Mouse (Mus musculus) CH12.LX (cell line): Measurements from ENCODE around the gene Gcm1. TPM values are rescaled to one million over a fixed set of nuclear protein-coding genes. Genes with fewer than 3 reads are reported as not detected.

Experiments
- DNase-seq: peaks from one replicate; pipeline ENCODE4 v3.0.0-alpha.2; 2013; ENCODE audit errors: extremely low read depth
- H3K27ac ChIP-seq: 2 replicates; pipeline ENCODE4 v1.5.1; 2012; ENCODE audit warnings: low read depth, mild to moderate bottlenecking, control low read depth, moderate library complexity; ENCODE audit not compliant: insufficient read depth
- H3K27me3 ChIP-seq: replicated peaks from 2 replicates; pipeline ENCODE3; 2012; ENCODE audit warnings: inconsistent platforms
- H3K36me3 ChIP-seq, 2 experiments: replicated peaks in 1 of 2; 2 replicates each; pipeline versions ENCODE3 to v1.6.1; 2012; ENCODE audit warnings: inconsistent platforms in 1 of 2, low read length in 1 of 2, mild to moderate bottlenecking in 1 of 2, mixed read lengths in 1 of 2, moderate library complexity in 1 of 2; ENCODE audit not compliant: control insufficient read depth in 1 of 2, insufficient read depth in 1 of 2
- H3K4me1 ChIP-seq, 2 experiments: 2 replicates each; pipeline ENCODE4 v1.6.1; 2012; ENCODE audit warnings: inconsistent platforms in 1 of 2, moderate library complexity in 1 of 2; ENCODE audit not compliant: insufficient read depth in 2 of 2, control insufficient read depth in 1 of 2
- H3K4me2 ChIP-seq: 2 replicates; pipeline ENCODE4 v1.6.1; 2012; ENCODE audit warnings: low read depth, mild to moderate bottlenecking, control low read depth; ENCODE audit not compliant: poor library complexity, insufficient read depth, severe bottlenecking
- H3K4me3 ChIP-seq, 3 experiments: fragments of 150-350 bp in 1 of 3; sonication (generic) in 1 of 3; replicated peaks in 1 of 3; 2 replicates each; pipeline versions ENCODE3 to v1.5.1; 2011 to 2012; ENCODE audit warnings: low read depth in 2 of 3, low read length in 2 of 3, mild to moderate bottlenecking in 2 of 3, moderate library complexity in 2 of 3, control low read depth in 1 of 3, improper control_type of control experiment in 1 of 3, inconsistent platforms in 1 of 3, mixed read lengths in 1 of 3; ENCODE audit not compliant: poor library complexity in 1 of 3
- H3K79me2 ChIP-seq: replicated peaks from 2 replicates; pipeline ENCODE4 v1.6.1; 2012; ENCODE audit warnings: mild to moderate bottlenecking, moderate library complexity; ENCODE audit not compliant: control insufficient read depth, poor library complexity, insufficient read depth, severe bottlenecking; ENCODE audit errors: extremely low read depth
- H3K9ac ChIP-seq: 2 replicates; pipeline ENCODE4 v1.6.1; 2012; ENCODE audit warnings: low read depth, mild to moderate bottlenecking, control low read depth, moderate library complexity; ENCODE audit not compliant: insufficient read depth
- H3K9me3 ChIP-seq: replicated peaks from 2 replicates; pipeline ENCODE3; 2012; ENCODE audit warnings: low read length, inconsistent platforms, mixed read lengths
- E2F4 ChIP-seq: IDR thresholded peaks from 2 replicates; pipeline ENCODE4 v1.6.1; 2011; ENCODE audit warnings: low read depth, low read length, improper control_type of control experiment; ENCODE audit not compliant: insufficient replicate concordance
- GABPA ChIP-seq: IDR thresholded peaks from 2 replicates; pipeline ENCODE4 v1.6.1; 2012; ENCODE audit warnings: low read depth, low read length, improper control_type of control experiment, inconsistent platforms; ENCODE audit not compliant: insufficient replicate concordance
- HCFC1 ChIP-seq: IDR thresholded peaks from 2 replicates; pipeline ENCODE4 v1.6.1; 2012; ENCODE audit warnings: low read depth, mild to moderate bottlenecking, inconsistent platforms, low read length, improper control_type of control experiment
- IRF4 ChIP-seq: IDR thresholded peaks from 2 replicates; pipeline ENCODE4 v1.6.1; 2014; ENCODE audit warnings: low read depth, mild to moderate bottlenecking, inconsistent platforms, low read length, improper control_type of control experiment
- KAT2A ChIP-seq: IDR thresholded peaks from 2 replicates; pipeline ENCODE4 v1.6.1; 2012; ENCODE audit warnings: low read length, improper control_type of control experiment, inconsistent platforms; ENCODE audit not compliant: insufficient replicate concordance
- MAFK ChIP-seq: IDR thresholded peaks from 2 replicates; pipeline ENCODE4 v1.6.1; 2011; ENCODE audit warnings: low read length, improper control_type of control experiment; ENCODE audit not compliant: insufficient replicate concordance
- MYC ChIP-seq: IDR thresholded peaks from 2 replicates; pipeline ENCODE4 v1.6.1; 2011; ENCODE audit warnings: low read depth, mild to moderate bottlenecking, improper control_type of control experiment, low read length
- NRF1 ChIP-seq: IDR thresholded peaks from 2 replicates; pipeline ENCODE4 v1.6.1; 2014; ENCODE audit warnings: low read depth, mild to moderate bottlenecking, inconsistent platforms, low read length, improper control_type of control experiment, moderate library complexity
- POLR2A ChIP-seq: IDR thresholded peaks from 2 replicates; pipeline ENCODE4 v1.6.1; 2011; ENCODE audit warnings: low read depth, mild to moderate bottlenecking, improper control_type of control experiment, low read length
- RCOR1 ChIP-seq: conservative IDR thresholded peaks from 2 replicates; pipeline ENCODE4 v1.6.1; 2012; ENCODE audit warnings: low read depth, mild to moderate bottlenecking, inconsistent platforms, low read length, improper control_type of control experiment
- SIN3A ChIP-seq: IDR thresholded peaks from 2 replicates; pipeline ENCODE4 v1.6.1; 2012; ENCODE audit warnings: low read length, improper control_type of control experiment, inconsistent platforms
- TCF12 ChIP-seq: IDR thresholded peaks from 2 replicates; pipeline ENCODE4 v1.6.1; 2014; ENCODE audit warnings: low read depth, mild to moderate bottlenecking, inconsistent platforms, low read length, improper control_type of control experiment
- ZC3H11A ChIP-seq: IDR thresholded peaks from 2 replicates; pipeline ENCODE4 v1.6.1; 2012; ENCODE audit warnings: low read depth, mild to moderate bottlenecking, inconsistent platforms, low read length, improper control_type of control experiment
- ZKSCAN1 ChIP-seq: IDR thresholded peaks from 2 replicates; pipeline ENCODE4 v1.6.1; 2012; ENCODE audit warnings: low read depth, inconsistent platforms, low read length, improper control_type of control experiment, borderline replicate concordance
- dilution Hi-C: fragments of 300-500 bp; cut with MboI; formaldehyde crosslinking; loops from 2 replicates; pipeline ENCODE4 v1.14.3; 2020; ENCODE audit warnings: low sequenced_read_pairs; ENCODE audit not compliant: extremely low pct_unique_long_range_greater_than_20kb, extremely low pct_ligation_motif_present
- in situ Hi-C: fragments of 300-500 bp; cut with MboI; formaldehyde crosslinking; loops from 3 replicates; pipeline ENCODE4 v1.14.3; 2019; ENCODE audit warnings: low sequenced_read_pairs, low pct_ligation_motif_present, low pct_unique_long_range_greater_than_20kb, mixed read lengths
- polyA plus RNA-seq: library from polyadenylated mRNA; unstranded; fragments of >175 nt; gene quantifications from 2 replicates; pipeline ENCODE4 v1.2.1, GENCODE M21; 2012; ENCODE audit warnings: low read depth; ENCODE audit not compliant: insufficient read length
- total RNA-seq, 2 experiments: library from RNA; depleted of rRNA; stranded (reverse); fragments of 300-350 nt in 1 of 2; fragments of >200 nt in 1 of 2; gene quantifications; 2 replicates each; pipeline ENCODE4 v1.2.3; 2012 to 2014

The Gcm1 gene
- total and polyA plus RNA-seq, 3 experiments = not detected

DNA sequence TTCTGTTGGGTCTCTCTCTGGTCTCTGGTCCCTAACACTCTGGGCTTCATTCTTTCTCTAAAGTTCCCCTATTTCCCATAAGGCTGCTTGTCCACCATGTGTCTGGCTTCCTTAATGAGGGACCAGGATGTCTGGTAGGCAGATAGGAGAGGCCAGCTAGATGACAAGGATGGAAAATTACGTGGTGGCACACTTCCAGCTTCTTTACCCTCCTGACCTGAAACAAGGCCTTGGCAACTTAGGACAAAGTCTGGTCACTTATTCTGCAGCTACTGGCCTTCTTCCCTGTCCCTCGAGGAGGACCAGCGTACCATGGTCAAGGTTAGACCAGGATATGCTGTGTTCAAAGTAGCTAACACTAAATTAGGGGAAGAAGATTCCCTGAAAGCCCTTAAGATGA is 24.6 kb upstream of the Gcm1 start:
- Histone ChIP-seq H3K9me3 (no peaks in the 10 kb centered on the region), H3K4me2 (no peak overlapping the region), H3K4me1 (peaks cover 4 to 27% of the 10 kb centered on the region in 2 experiments), H3K4me3 (no peak overlapping the region), H3K27ac (no peak overlapping the region), H3K79me2 (no peaks in the 10 kb centered on the region), H3K9ac (no peak overlapping the region), H3K27me3 (no peaks in the 10 kb centered on the region), H3K36me3 (no peaks in the 10 kb centered on the region)
- DNase-seq = no peak
- no peak for TF ChIP-seq GABPA
- no peak for TF ChIP-seq ZKSCAN1
- no peak for TF ChIP-seq TCF12
- TF ChIP-seq MAFK = no peak
- no peak for TF ChIP-seq NRF1
- TF ChIP-seq POLR2A = no peak
- TF ChIP-seq MYC = no peak
- no peak for TF ChIP-seq E2F4
- no peak for TF ChIP-seq HCFC1
- TF ChIP-seq IRF4 = no peak
- TF ChIP-seq KAT2A = no peak
- TF ChIP-seq SIN3A = no peak
- TF ChIP-seq ZC3H11A = no peak
- in situ Hi-C loops = loop anchor here (25.0 kb wide), 1 partner anchor 365 kb away; no protein-coding TSS in a partner anchor
- dilution Hi-C loops = no loop called here

- no peak for DNase-seq
- dilution Hi-C loops = no loop called here
Observed at GRCm38 (mm10) chr9:78030835-78031456, 20.8 kb upstream of the Gcm1 start.

More at GRCm38 (mm10) chr9:78030835-78031456, 20.8 kb upstream of the Gcm1 start:
- Histone ChIP-seq H3K27ac (no peak overlapping the region), H3K9me3 (no peaks in the 10 kb centered on the region), H3K4me3 (no peak overlapping the region), H3K9ac (no peak overlapping the region), H3K36me3 (no peaks in the 10 kb centered on the region), H3K27me3 (peaks cover 7% of the 10 kb centered on the region), H3K4me2 (no peak overlapping the region), H3K4me1 (peaks cover 3 to 4% of the 10 kb centered on the region in 2 experiments; a peak in 1 of 4 replicates), H3K79me2 (no peaks in the 10 kb centered on the region)
- in situ Hi-C loops = loop anchor here (25.0 kb wide), 1 partner anchor 369 kb away; no protein-coding TSS in a partner anchor
- no peak for TF ChIP-seq ZC3H11A
- TF ChIP-seq SIN3A = no peak
- no peak for TF ChIP-seq RCOR1
